Mouse (Mus musculus) forelimb bud, embryonic 11.5 days (tissue): ENCODE data around the gene Ppbp.
"Not testable (repeated sequence)": the region's sequence is repeated elsewhere in the genome, so short reads cannot be mapped to it uniquely, and the experiment has no call there.

Experiments
- DNase-seq: peaks from one replicate; pipeline ENCODE4 v3.0.0-alpha.2; 2012; ENCODE audit warnings: low read depth, low spot score

The Ppbp gene

GRCm38 (mm10) chr5:90788114-90788513 is 19.8 kb downstream of the Ppbp start:
- peak; percentile 29 for DNase-seq

DNA sequence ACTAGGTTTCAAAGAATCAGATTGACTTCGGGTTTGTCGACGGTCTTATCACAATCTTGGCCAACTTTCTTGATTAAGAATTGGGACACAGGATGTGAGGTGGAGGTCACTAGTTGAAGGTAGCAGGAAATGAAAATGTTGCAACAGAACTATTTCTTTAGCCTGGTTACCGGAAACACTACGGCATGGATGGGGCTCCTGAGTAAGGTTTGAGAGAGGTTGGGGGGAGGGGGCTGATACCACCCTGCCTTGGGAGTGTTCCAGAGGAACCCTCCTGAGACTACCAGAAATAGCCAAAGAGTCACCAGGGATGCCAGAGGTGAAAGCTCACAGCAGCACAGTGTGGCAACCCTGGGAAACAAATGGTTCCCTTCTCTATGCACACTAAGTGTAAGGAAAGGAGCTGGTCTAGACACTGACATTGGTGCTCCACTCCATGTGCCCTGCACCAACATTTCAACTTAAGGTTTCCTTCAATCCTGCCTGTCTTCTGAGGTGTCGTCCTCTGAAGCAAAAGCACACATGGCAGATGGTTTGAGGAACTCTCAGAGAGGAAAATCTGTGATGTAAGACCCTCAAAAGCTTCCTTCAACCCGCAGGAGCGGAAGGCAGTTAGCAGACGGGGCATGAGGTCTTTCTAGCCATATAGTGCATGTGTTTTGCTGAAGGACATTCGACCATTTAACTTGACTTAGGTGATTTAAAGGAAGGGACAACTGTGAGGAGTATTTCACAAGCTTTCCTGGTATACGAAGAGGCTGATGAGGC is 21.2 kb downstream of the Ppbp start:
- DNase-seq: no peak

DNA sequence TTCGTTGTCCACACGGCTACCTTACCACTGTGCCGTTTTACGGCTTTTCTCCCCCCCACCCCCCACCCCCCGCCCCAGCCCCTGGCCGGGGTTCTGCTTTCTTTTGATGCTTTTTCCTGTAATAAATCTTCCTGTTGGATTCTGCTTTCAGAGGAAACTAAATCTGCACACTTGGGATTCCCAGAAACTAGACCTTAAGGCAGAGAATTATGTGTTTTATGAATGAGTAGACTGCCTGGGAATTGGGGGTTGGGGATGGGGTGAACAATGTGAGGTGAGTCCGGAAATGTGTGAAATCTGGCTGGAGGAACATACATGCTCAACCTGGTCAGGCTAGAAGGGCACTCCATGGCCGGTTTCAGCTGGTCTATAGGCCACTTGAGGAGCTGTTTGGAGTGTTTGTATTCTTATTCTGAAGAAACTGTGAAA is 21.8 kb downstream of the Ppbp start:
- DNase-seq: peak; percentile 66

DNA sequence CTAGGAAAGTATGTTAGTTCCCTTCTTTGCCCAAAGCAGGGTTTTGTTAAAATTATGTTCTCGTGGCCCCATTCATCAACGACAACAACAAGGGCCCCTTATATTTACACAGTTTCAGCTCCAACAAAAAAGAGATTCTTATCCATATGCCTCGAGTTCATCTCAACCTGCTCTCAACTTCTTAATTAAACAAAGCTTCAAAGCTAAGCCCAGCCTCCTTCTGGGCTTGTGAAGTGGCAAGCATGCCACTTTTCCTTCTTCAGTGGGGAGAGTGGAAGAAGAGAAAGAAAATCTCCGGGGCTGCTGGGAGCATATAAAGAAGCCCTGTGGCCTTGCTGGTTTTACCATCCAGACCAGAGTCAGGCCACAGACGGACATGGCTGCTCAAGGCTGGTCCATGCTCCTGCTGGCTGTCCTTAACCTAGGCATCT is 25.9 kb downstream of the Ppbp start, which contains the start of gene Cxcl15:
Gene Cxcl15, plus strand, starts transcription at position 340 of the 431 bp plus-strand sequence.
- DNase-seq: no peak

DNA sequence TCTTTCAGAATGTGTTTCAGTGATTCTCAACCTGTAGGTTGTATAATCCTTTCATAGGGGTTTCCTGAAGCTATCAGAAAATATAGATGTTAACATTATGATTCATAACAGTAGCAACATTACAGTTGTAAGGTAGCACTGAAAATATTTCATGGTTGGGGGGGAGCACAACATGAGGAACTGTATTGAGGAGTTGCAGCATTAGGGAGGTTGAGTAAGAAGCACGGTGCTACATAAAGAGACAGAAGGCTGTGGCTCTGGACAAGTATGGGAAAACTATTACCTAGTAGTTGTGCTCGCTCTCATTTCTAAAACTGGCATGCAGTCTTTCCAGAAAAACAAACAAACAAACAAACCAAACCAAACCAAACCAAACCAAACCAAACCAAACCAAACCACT is 27.1 kb downstream of the Ppbp start:
- not testable (repeated sequence) for DNase-seq

- DNase-seq: no peak
Observed at GRCm38 (mm10) chr5:90804574-90804973, 36.3 kb downstream of the Ppbp start.

- no peak for DNase-seq
Observed at GRCm38 (mm10) chr5:90806050-90806449, 37.7 kb downstream of the Ppbp start.

GRCm38 (mm10) chr5:90807176-90807950 is 39.0 kb downstream of the Ppbp start:
- DNase-seq: no peak
